Mouse (Mus musculus): ENCODE measurements around the gene Trp53inp2.
A peak's percentile ranks its signal among the peaks of the same experiment; 100 is the strongest.

Gene Trp53inp2

DNA sequence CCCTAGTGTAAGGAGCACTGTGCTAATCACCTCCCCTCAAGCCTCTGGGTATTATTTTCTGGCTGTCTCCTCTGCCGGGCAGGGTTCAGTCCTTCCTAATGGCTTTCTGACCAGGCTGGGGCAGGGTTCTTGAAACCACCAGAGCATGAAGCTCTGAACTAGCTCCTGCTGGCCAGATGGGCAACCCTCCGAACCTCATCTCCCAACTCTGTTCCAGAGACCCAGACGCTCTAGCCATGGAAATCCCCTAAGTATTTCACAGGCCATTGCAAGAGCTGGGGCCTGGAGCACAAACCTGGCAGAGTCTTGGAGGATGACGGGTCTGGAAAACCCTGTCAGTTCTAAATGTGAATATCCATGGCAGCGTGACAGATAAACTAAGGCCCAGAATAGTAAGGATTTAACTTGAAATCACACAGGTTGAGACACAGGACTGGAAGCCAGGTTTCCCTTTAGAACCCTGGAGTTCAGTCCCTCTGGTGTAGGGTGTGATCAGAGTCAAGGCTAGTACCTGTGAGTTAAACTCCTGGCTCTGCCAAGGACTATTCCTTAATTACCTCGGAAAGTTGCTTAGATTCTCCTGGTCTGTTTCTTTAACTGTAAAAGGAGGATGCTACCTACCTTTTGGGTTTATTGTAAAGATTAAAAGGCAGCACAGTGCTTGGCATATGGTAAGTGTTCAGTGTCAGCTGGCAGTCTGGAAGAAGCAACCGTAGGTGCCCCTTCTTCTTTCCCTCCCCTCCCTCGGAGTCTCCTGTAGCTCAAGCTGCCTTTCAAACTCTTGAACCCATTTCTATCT is at the start of gene Trp53inp2:
Gene Trp53inp2 (plus strand): TSS at position 799 of the 799 bp plus-strand sequence.
- no peak for DNase-seq (ENCODE audit: low spot score in 2 of 2)

GRCm38 (mm10) chr2:155331351-155331750 is 49.5 kb upstream of the Trp53inp2 start:
- no peak for DNase-seq (ENCODE audit: low spot score in 2 of 2)

GRCm38 (mm10) chr2:155333421-155333820 is 47.4 kb upstream of the Trp53inp2 start:
- DNase-seq (ENCODE audit: low spot score in 2 of 2) = no peak

- no peak for DNase-seq (ENCODE audit: low spot score in 2 of 2)
Observed at GRCm38 (mm10) chr2:155335231-155335630, 45.6 kb upstream of the Trp53inp2 start.

GRCm38 (mm10) chr2:155336254-155336653 is 44.6 kb upstream of the Trp53inp2 start:
- no peak for DNase-seq (ENCODE audit: low spot score in 2 of 2)

GRCm38 (mm10) chr2:155340166-155340565 is 40.7 kb upstream of the Trp53inp2 start:
- no peak for DNase-seq (ENCODE audit: low spot score in 2 of 2)

GRCm38 (mm10) chr2:155346670-155347069 is 34.2 kb upstream of the Trp53inp2 start:
- DNase-seq (ENCODE audit: low spot score in 2 of 2) = no peak

DNA sequence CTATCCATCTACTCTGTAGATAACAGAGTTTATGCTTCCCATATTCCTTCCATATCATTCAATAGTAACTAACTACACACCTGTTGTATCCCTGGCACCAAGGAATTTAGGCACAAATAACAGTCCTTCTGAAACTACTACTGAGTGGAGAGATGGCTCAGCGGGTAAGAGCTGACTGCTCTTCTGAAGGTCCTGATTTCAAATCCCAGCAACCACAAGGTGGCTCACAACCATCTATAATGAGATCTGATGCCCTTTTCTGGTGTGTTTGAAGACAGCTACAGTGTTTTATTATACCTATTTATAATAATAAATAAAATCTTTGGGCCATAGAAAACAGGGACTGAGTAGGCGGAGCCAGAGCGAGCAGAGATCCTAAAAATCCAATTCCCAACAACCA is 26.5 kb upstream of the Trp53inp2 start:
- no peak for DNase-seq (ENCODE audit: low spot score in 2 of 2)

DNA sequence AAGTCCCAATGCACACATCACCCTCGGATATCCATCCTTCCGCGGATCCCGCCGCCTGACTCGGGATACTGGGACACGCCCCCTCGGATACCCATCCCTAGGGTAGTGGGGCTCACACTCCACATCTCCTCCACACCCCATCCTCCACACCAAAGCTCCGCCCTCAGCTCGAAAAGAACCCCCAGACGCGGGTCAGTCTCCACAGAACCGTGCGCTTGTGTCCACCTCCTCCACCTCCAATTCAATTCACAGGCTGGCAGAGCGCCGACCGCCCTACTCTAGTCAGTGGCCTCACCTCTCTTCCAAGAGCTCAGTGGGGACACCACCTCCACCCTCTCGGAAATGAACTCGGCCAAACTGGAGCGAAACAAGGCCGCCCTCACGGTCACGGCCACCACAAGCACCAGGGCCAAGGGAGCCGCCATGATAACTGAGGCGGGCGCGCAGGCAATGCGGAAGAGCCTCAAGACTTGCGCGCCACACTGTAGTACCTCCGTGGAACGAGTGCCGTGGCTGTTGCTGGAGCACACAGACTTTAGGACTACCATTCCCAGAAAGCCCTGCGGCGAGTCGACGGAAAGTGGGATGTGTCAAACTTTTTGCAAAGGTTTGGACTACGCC is 23.8 kb upstream of the Trp53inp2 start, which contains the start of gene Pigu:
Gene Pigu (minus strand): TSS at position 460 of the 621 bp plus-strand sequence.
- peak; percentile 93 to 94 for DNase-seq (ENCODE audit: low spot score in 2 of 2)

GRCm38 (mm10) chr2:155357686-155358399 is 23.0 kb upstream of the Trp53inp2 start:
- no peak for DNase-seq (ENCODE audit: low spot score in 2 of 2)

DNA sequence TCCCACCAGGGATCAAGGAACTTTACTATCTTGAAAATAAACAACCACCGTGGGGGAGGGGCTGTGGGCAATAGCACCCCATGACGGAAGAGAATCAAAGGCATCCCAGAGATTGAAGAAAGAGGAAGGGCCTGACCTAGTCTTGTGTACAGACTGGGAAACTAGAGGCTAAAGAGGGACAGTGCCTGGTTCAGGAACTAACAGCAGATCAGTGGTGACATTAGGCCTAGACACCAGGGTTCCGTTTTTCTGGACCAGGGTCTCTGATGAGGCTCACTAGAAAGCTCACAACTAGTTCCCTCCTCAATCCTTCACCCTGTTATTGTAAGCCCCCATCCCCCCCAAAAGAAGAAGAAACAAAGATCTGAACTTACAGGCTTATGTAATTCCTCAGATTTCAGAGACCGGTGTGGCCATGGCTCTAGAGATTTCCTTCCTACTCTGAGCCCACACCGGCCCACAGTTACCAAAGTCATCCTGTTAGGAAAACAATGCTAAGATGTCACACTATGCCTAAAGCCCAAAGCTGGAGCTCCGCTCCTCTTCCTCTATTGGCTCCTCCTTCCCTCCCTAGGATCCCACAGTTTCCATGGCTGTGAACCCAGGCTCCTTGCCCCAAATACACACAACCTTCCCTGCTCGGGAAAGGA is 13.1 kb upstream of the Trp53inp2 start:
- no peak for DNase-seq (ENCODE audit: low spot score in 2 of 2)

- DNase-seq (ENCODE audit: low spot score in 2 of 2) = peak; percentile 32 to 41
Observed at GRCm38 (mm10) chr2:155369333-155369883, 11.5 kb upstream of the Trp53inp2 start.

DNA sequence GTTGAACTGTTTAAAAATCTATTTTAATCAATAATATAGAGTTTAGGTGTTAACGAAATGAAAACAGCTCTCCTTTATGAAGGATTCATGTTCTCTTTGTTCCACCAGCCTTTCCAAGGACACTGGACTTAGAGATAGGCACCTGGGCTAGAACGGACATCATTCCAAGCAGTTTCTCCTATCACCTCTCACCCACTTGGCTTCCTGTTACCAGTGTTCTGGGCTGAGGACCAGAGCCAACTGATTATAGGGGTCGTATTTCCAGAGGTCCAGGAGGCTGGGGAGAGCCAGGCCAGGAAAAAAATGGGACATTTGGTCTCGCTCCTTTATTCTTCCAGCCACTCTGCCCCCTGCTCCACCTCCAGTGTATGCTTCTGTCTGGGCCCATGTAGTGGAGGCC is 8.4 kb upstream of the Trp53inp2 start:
- no peak for DNase-seq (ENCODE audit: low spot score in 2 of 2)

GRCm38 (mm10) chr2:155373302-155373701 is 7.6 kb upstream of the Trp53inp2 start:
- DNase-seq (ENCODE audit: low spot score in 2 of 2) = no peak

- no peak for DNase-seq (ENCODE audit: low spot score in 2 of 2)
Observed at GRCm38 (mm10) chr2:155373886-155374285, 7.0 kb upstream of the Trp53inp2 start.

DNA sequence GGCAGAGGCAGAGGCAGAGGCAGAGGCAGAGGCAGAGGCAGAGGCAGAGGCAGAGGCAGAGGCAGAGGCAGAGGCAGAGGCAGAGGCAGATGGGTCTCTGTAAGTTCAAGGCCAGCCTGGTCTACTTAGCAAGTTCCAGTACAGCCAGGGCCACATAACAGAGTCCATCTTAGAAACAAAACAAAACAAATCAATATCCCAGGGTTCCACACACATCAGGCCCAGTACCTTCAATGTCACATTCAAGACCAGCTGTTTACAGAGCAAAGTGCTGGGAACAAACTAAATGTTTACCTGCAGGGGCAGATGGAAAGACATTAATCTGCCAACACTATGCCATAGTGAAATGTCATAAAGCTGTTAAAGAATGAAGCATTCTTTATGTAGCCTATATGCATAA is 6.3 kb upstream of the Trp53inp2 start:
- no peak for DNase-seq (ENCODE audit: low spot score in 2 of 2)

- no peak for DNase-seq (ENCODE audit: low spot score in 2 of 2)
Observed at GRCm38 (mm10) chr2:155376191-155376590, 4.7 kb upstream of the Trp53inp2 start.

DNA sequence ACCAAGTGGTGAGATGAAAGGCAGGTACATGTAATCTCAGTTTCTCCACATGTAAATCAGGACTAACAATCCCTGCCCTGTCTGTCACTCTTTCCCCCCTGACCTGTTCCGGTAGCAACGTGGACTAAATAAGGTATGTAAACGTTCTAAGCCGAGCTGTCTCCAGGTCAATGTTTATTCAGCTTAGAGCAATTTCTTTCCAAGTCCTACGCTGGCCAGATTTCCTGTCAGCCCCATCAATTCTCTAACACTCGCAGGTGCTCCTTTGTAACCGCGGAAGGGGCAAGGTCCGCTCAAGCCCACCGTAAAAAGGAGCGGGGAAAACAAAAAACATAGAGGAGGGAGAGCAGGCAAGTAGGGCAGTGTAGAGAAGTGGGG is 190 bp downstream of the Trp53inp2 start:
- no peak for DNase-seq (ENCODE audit: low spot score in 2 of 2)

GRCm38 (mm10) chr2:155381643-155382331 is 928 bp downstream of the Trp53inp2 start:
- peak; percentile 97 for DNase-seq (ENCODE audit: low spot score in 2 of 2)

DNA sequence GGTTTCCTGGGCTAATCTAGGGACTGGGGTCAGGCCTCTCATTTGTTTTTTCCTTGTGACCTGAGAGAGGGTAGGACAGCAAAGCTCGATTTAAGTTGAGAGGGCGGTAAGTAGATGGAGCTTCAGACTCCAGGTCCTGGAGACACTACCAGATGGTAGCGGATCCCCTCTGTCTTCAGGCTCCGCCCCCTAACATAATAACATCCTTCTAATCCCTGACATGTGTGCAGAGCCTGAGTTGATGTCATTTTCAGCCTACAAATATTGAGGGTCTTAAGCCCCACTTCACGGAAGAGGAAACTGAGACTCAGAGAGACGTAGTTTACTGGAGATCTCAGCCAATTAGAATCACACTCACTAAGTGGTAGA is 1.5 kb downstream of the Trp53inp2 start:
- no peak for DNase-seq (ENCODE audit: low spot score in 2 of 2)

- peak in 1 of 2 experiments; percentile 12 for DNase-seq (ENCODE audit: low spot score in 2 of 2)
Observed at GRCm38 (mm10) chr2:155382791-155383438, 2.1 kb downstream of the Trp53inp2 start.
